Mouse (Mus musculus): ENCODE measurements around the gene Tmem167.

- TF ChIP-seq CTCF (IDR thresholded peaks at IDR 0.05; ENCODE audit: low read depth) (no peak), EP300 (IDR thresholded peaks at IDR 0.05; ENCODE audit: low read depth) (no peak)
Observed at GRCm38 (mm10) chr13:90170782-90171179, 81.9 kb downstream of the Tmem167 start.
